Mouse (Mus musculus): ENCODE measurements at regions not wholly inside any gene's neighbourhood (a gene's known extent, or its start where the extent isn't known, plus 50 kb on each side); places are given as distances from the start of the nearest gene placed in this dataset.

DNA sequence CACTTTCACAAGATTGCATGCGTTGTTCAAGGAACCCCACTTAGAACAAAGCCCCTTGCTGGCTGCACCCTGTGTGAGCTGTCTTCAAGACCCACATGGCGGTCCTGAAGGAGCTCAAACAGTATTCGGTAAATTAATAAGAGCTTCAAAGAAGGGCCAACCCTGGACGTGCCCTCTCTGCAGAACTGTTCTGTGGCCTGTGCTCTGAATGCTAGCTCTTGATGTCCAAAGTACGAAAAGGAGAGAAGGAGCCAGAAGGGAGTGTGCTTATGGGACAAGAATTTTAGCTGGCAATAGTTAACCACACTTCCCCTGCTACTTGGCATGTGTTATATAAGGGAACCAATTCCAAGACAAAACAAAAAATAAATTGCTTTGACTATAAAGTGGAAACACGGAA is 67.6 kb upstream of the Cdc42bpa start:
- TF ChIP-seq CTCF (IDR thresholded peaks at IDR 0.05; ENCODE audit: low read depth, low read length) (no peak), POLR2A (IDR thresholded peaks at IDR 0.05; ENCODE audit: insufficient read depth, low read length) (no peak), EP300 (IDR thresholded peaks at IDR 0.05; ENCODE audit: insufficient read depth, low read depth, low read length) (no peak)
